Mouse (Mus musculus): ENCODE results near the gene Spo11.

DNA sequence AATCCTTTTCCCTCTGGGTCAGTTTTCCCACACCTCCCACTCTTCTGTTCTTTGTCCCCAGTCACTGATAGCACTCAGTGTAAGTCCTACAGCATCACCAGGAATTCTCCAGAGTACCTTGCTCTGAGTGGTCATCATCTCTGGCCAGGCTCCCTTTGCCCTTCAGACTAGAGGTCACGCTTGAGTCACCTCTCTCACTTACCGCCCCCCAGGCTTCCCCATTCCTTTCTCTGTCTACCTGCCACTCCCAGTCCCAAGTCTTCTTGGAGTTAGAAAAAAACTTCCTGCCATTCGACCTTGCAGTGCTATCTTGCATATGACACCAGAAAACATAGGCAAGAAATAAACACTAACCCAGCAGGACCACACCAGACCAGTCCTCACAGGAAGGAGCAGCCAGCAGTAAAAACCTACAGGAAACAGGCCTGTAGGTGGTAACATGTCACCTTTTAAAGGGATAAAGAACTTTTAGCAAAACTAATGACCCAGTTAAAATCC lies 32.8 kb downstream of the Spo11 start:
- TF ChIP-seq CTCF (IDR thresholded peaks at IDR 0.05; ENCODE audit: low read depth, low read length), result no peak
- no peak for TF ChIP-seq GATA1 (IDR thresholded peaks at IDR 0.05; ENCODE audit: borderline replicate concordance, low read length)
- TF ChIP-seq TAL1 (conservative IDR thresholded peaks at IDR 0.05; ENCODE audit: low read depth, low read length), result no peak
- TF ChIP-seq POLR2AphosphoS5 (IDR thresholded peaks at IDR 0.05; ENCODE audit: insufficient replicate concordance, low read depth, low read length), result no peak
- no peak for TF ChIP-seq GATA2 (IDR thresholded peaks at IDR 0.05; ENCODE audit: borderline replicate concordance, low read depth, low read length)
